Mouse (Mus musculus): ENCODE data around the gene Dhrs1.
"Not testable (repeated sequence)": the region's sequence is repeated elsewhere in the genome, so short reads cannot be mapped to it uniquely, and the experiment has no call there.

Gene Dhrs1

GRCm38 (mm10) chr14:55763166-55763565, 17.7 kb upstream of the Dhrs1 start:
- DNase-seq (ENCODE audit: extremely low read depth, low read depth, low spot score): peak; percentile 74

DNA sequence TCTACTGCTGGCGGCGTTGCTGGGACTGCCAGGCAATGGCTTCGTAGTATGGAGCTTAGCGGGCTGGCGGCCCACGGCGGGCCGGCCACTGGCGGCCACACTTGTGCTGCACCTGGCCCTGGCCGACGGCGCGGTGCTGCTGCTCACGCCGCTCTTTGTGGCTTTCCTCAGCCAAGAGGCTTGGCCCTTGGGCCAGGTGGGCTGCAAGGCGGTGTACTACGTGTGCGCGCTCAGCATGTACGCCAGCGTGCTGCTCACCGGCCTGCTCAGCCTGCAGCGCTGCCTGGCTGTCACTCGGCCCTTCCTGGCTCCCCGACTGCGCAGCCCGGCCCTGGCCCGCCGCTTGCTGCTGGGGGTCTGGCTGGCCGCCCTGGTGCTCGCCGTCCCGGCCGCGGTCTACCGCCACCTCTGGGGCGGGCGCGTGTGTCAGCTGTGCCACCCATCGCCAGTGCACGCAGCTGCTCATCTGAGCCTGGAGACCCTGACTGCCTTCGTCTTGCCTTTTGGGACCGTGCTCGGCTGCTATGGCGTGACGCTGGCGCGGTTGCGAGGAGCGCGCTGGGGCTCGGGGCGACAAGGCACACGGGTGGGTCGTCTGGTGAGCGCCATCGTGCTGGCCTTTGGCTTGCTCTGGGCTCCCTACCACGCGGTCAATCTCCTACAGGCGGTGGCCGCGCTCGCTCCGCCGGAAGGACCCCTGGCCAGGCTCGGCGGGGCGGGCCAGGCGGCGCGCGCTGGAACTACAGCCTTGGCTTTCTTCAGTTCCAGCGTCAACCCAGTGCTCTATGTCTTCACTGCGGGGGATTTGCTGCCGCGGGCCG, 16.7 kb upstream of the Dhrs1 start:
- no peak for DNase-seq (ENCODE audit: extremely low read depth, low read depth, low spot score)

- DNase-seq (ENCODE audit: extremely low read depth, low read depth, low spot score): no peak
These were observed 15.7 kb upstream of the Dhrs1 start, which contains the start of gene Ltb4r2 for GRCm38 (mm10) chr14:55761163-55761562. Gene Ltb4r2 (plus strand): TSS chr14:55761428.

DNA sequence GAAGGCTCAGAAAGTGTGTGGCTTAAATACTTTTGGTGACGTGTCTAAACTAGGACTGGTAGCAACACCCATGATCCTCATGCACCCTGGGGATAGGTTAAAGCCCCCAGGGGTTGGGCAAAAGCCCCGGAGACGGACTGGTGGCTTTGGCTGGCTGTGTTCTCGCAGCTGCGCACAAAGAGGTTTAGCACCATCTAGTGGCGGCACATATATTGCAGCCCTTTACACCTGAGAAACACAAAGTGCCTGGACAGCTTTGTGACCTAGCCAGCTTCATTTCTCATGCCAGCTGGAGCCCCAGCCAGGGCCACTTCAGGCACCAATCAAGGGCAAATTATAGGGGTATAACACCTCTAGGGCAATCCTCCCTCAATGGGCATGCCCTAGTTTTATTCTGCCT, 14.7 kb upstream of the Dhrs1 start:
- not testable (repeated sequence) for DNase-seq (ENCODE audit: extremely low read depth, low read depth, low spot score)

- DNase-seq (ENCODE audit: extremely low read depth, low read depth, low spot score): no peak
These were observed 12.9 kb upstream of the Dhrs1 start, which contains the start of gene Cideb for GRCm38 (mm10) chr14:55758363-55758784. Gene Cideb (minus strand): TSS chr14:55758458.

GRCm38 (mm10) chr14:55757566-55757965, 12.1 kb upstream of the Dhrs1 start:
- DNase-seq (ENCODE audit: extremely low read depth, low read depth, low spot score): no peak

- no peak for DNase-seq (ENCODE audit: extremely low read depth, low read depth, low spot score)
These were observed 1.8 kb upstream of the Dhrs1 start for GRCm38 (mm10) chr14:55747051-55747847.

DNA sequence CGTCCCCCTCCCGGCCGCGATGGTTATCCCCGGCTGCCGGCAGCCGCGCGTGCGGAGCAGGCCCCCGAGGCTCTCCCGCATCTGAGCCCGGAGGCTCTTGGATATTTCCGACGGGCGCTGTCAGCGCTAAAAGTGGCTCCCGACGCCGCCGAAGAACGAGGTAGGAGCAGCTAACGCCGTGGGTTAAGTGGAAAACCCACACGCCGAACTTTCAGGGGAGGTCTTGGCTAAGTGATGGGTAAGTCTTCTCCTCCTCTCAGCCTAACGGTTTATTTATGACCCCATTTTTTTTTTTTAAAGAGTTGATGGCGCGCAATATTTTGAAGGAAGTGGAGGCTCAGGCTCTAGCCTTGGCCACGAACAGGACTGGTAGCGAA, 359 bp upstream of the Dhrs1 start:
- DNase-seq (ENCODE audit: extremely low read depth, low read depth, low spot score): no peak

DNA sequence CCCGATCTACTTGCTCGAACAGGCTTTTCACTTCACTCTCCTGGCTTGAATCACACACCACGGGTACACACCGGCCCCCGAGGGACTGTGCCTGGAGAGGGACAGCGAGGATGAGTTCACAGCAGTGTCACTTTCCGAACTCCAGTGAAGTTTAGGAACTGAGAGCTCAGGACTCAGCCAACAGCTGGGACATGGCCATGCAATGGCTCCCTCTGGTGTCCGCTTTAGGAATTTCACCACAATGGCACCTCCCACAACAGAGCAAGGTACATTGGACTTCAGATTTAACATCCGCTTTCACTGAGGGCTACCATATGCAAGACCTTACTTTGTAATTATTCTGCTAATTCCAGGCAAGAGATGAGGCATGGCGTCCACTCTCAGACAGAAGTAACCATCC, 1.8 kb downstream of the Dhrs1 start:
- no peak for DNase-seq (ENCODE audit: extremely low read depth, low read depth, low spot score)

- no peak for DNase-seq (ENCODE audit: extremely low read depth, low read depth, low spot score)
These were observed 8.3 kb downstream of the Dhrs1 start for GRCm38 (mm10) chr14:55737086-55737687.

DNA sequence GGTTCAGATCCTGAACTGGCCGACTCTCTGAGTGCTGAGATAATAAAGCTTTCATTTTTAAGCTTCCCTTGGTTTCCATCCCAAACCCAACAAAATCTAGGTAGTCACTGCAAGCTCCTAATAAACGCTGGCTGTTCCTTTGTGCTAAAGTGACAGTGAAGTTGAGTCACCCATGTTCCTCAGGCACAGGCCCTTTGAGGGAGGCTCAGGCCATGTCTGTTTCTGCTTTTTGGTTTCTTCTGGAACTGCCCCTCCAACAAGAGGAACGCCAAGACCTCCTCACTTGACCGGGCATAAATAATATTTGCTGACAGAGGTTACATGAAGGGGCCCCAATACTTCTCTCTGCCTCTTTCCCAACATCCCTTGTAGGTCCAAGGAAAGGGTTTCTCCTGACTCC, 9.7 kb downstream of the Dhrs1 start:
- DNase-seq (ENCODE audit: extremely low read depth, low read depth, low spot score): no peak

- no peak for DNase-seq (ENCODE audit: extremely low read depth, low read depth, low spot score)
These were observed 10.2 kb downstream of the Dhrs1 start for GRCm38 (mm10) chr14:55735334-55735733.

DNA sequence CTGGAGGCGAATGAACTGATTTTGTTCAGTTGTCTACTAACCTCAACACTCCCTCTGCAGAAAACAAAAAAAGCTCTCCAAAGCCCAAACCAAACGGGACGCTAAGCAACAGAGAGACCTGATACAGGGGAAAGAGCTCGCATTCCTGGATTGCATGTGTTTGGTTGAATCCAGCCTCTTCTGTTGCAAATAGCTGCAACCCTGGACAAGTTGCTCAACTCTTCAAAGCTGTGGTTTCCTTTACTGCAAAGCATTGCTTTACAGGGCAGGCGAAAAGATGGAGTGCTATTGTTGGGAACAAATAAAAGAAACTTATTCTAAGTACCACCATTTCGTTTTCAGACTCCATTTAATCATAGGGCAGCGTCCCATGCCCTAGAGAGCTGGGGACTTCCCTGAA, 10.6 kb downstream of the Dhrs1 start:
- no peak for DNase-seq (ENCODE audit: extremely low read depth, low read depth, low spot score)

GRCm38 (mm10) chr14:55733889-55734288, 11.6 kb downstream of the Dhrs1 start:
- DNase-seq (ENCODE audit: extremely low read depth, low read depth, low spot score): no peak

DNA sequence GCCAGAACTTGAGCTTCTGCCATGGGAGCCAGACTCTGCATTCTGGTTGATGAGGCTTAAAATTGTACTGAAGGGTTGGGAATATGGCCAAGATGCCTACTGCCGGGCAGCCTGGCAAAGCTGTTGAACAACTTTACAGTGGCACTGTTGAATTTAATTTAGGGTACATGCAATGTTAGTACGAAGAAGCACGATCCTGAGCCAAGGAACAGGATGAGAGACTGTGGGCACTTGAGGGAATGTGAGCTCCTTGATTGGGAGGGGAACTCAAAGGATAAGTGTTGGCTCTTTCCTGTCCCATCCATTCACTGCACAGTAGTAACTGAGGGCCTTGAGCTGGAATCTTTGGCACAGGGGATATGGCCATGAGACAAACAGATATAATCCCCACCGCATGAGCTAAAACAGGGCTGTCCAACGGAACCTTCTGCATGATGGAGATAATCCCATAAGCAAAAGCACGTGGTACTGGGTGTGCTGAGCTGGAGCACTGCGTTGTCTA, 14.9 kb downstream of the Dhrs1 start:
- DNase-seq (ENCODE audit: extremely low read depth, low read depth, low spot score): no peak

GRCm38 (mm10) chr14:55730116-55730515, 15.4 kb downstream of the Dhrs1 start:
- DNase-seq (ENCODE audit: extremely low read depth, low read depth, low spot score): no peak

DNA sequence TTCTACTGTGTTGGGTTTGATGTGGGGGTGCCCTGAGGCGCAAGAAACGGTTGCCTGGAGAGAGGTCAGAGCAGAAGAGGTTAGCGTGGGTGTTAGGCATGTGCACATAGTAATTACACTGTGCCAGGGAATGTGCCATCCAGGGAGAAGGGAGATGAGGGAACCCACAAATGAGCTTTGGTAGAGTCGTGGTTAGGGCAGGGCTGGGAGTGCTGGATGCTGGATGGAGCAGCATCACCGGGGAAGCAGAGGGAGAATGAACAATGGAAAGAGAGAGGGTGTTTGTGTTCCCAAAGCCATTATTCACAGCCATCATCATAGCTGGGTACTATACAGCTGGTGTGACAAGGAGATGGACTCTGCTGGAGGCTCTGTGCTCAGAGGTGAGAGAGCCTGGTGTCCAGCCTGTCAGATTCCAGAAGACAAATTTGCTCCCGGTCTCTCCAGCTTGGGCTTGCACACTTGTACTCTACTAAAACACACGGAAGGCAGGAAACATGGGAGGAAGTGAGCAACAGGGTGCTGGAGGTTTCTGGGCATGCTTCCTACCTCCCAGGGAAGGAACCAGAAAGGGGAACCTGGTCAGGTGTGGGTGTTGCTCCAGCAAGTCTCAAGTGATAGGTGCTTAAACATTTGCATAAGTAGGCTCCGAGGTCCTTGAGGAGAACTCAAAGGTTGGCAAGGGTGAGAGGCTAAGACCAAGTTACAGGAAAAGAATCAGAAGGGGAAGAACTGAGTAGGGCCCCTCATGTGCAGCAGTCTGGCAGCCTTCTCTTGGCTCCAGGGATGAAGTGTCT, 17.4 kb downstream of the Dhrs1 start:
- DNase-seq (ENCODE audit: extremely low read depth, low read depth, low spot score): no peak

- DNase-seq (ENCODE audit: extremely low read depth, low read depth, low spot score): no peak
These were observed 19.2 kb downstream of the Dhrs1 start for GRCm38 (mm10) chr14:55726261-55726660.

DNA sequence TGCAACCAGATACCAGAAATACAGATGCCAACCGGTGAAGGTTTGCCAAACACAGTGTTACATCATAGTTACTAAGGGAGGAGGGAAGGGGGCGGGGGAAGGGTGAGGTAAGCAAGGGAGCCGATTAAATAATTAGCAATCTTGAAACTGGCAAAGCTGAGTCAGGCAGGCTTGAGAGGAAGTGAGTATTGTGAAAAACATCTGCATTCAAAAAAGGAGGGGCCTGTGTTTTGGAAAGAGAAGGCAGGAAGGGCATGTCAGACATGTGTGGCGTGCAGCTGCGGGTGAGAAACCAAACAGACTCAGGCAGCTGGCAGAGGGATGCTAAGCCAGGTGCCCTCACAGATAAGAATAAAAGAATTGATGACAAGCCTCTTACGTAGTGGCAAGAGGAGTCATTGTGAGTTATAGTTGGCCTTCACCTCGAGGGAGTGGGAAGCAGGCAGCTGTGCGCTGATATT, 21.0 kb downstream of the Dhrs1 start:
- no peak for DNase-seq (ENCODE audit: extremely low read depth, low read depth, low spot score)

GRCm38 (mm10) chr14:55723433-55723832, 22.1 kb downstream of the Dhrs1 start:
- DNase-seq (ENCODE audit: extremely low read depth, low read depth, low spot score): no peak

All from fat pad, adult 2 months (tissue).